Mouse (Mus musculus) retina, adult 2 months (tissue): Measurements from ENCODE around the gene 1700066M21Rik.

Experiments
- DNase-seq: peaks from one replicate; pipeline ENCODE4 v3.0.0-alpha.2; 2012; ENCODE audit warnings: low read depth, low spot score

Gene 1700066M21Rik

GRCm38 (mm10) chr1:57377376-57378341 is at the start of gene 1700066M21Rik:
Gene 1700066M21Rik (plus strand): TSS chr1:57377620.
- peak; percentile 75 for DNase-seq

GRCm38 (mm10) chr1:57329285-57330093 is 47.9 kb upstream of the 1700066M21Rik start:
- no peak for DNase-seq

- DNase-seq = no peak
These were observed 47.2 kb upstream of the 1700066M21Rik start for GRCm38 (mm10) chr1:57330228-57330627.

- no peak for DNase-seq
These were observed 45.4 kb upstream of the 1700066M21Rik start for GRCm38 (mm10) chr1:57332040-57332439.

GRCm38 (mm10) chr1:57333550-57334213 is 43.7 kb upstream of the 1700066M21Rik start:
- no peak for DNase-seq

- DNase-seq = no peak
These were observed 42.2 kb upstream of the 1700066M21Rik start for GRCm38 (mm10) chr1:57335200-57335599.

- DNase-seq = no peak
These were observed 38.1 kb upstream of the 1700066M21Rik start for GRCm38 (mm10) chr1:57339156-57339796.

- no peak for DNase-seq
These were observed 36.2 kb upstream of the 1700066M21Rik start for GRCm38 (mm10) chr1:57341197-57341596.

GRCm38 (mm10) chr1:57347487-57347886 is 29.9 kb upstream of the 1700066M21Rik start:
- no peak for DNase-seq

- DNase-seq = no peak
These were observed 25.5 kb upstream of the 1700066M21Rik start for GRCm38 (mm10) chr1:57351941-57352340.

- DNase-seq = no peak
These were observed 18.9 kb upstream of the 1700066M21Rik start for GRCm38 (mm10) chr1:57358546-57358945.

GRCm38 (mm10) chr1:57367446-57367845 is 10.0 kb upstream of the 1700066M21Rik start:
- no peak for DNase-seq

- no peak for DNase-seq
These were observed 8.3 kb upstream of the 1700066M21Rik start for GRCm38 (mm10) chr1:57369111-57369510.

- DNase-seq = no peak
These were observed 7.0 kb upstream of the 1700066M21Rik start for GRCm38 (mm10) chr1:57370451-57370850.

GRCm38 (mm10) chr1:57375276-57375675 is 2.1 kb upstream of the 1700066M21Rik start:
- no peak for DNase-seq

GRCm38 (mm10) chr1:57376806-57377205 is 614 bp upstream of the 1700066M21Rik start:
- no peak for DNase-seq

- no peak for DNase-seq
These were observed 9.1 kb downstream of the 1700066M21Rik start for GRCm38 (mm10) chr1:57386519-57386918.

GRCm38 (mm10) chr1:57387876-57388275 is 10.5 kb downstream of the 1700066M21Rik start:
- DNase-seq = no peak

GRCm38 (mm10) chr1:57388402-57389155 is 11.2 kb downstream of the 1700066M21Rik start:
- no peak for DNase-seq

GRCm38 (mm10) chr1:57390993-57391790 is 13.8 kb downstream of the 1700066M21Rik start:
- DNase-seq = no peak
